Mouse (Mus musculus): ENCODE results near the gene Myo1a. TPM values are rescaled to one million over a fixed set of nuclear protein-coding genes. Genes with fewer than 3 reads are reported as not detected.
"Not testable (repeated sequence)": the region's sequence is repeated elsewhere in the genome, so short reads cannot be mapped to it uniquely, and the experiment has no call there.

Myo1a gene
- total RNA-seq (2021) = 1 to 10 TPM; 1.0 to 2.2 TPM
- long read RNA-seq, experiment 1, partial matches to known transcripts = 1 of 1 reads
- long read RNA-seq, experiment 1, other reads (novel, unspliced or antisense) = 0 of 1 reads
- long read RNA-seq, experiment 2, partial matches to known transcripts = 1 of 1 reads
- long read RNA-seq, experiment 2, other reads (novel, unspliced or antisense) = 0 of 1 reads

GRCm38 (mm10) chr10:127704766-127705220 is at the start of gene Myo1a:
Myo1a (plus strand) TSS chr10:127705170.
- no peak for DNase-seq

- not testable (repeated sequence) for DNase-seq
These were observed 47.4 kb upstream of the Myo1a start for GRCm38 (mm10) chr10:127657617-127658016.

- no peak for DNase-seq
These were observed 46.9 kb upstream of the Myo1a start for GRCm38 (mm10) chr10:127658076-127658475.

GRCm38 (mm10) chr10:127659551-127659950 is 45.4 kb upstream of the Myo1a start:
- DNase-seq = no peak

GRCm38 (mm10) chr10:127661291-127661914 is 43.6 kb upstream of the Myo1a start:
- no peak for DNase-seq

GRCm38 (mm10) chr10:127661915-127662663 is 42.9 kb upstream of the Myo1a start:
- peak; percentile 83 for DNase-seq

- DNase-seq = peak; percentile 57
These were observed 42.2 kb upstream of the Myo1a start for GRCm38 (mm10) chr10:127662666-127663253.

- DNase-seq = no peak
These were observed 41.4 kb upstream of the Myo1a start for GRCm38 (mm10) chr10:127663590-127663989.

- no peak for DNase-seq
These were observed 40.8 kb upstream of the Myo1a start for GRCm38 (mm10) chr10:127664166-127664565.

- no peak for DNase-seq
These were observed 40.1 kb upstream of the Myo1a start for GRCm38 (mm10) chr10:127664891-127665290.

- DNase-seq = no peak
These were observed 39.4 kb upstream of the Myo1a start for GRCm38 (mm10) chr10:127665366-127666181.

- peak; percentile 93 for DNase-seq
These were observed 38.3 kb upstream of the Myo1a start, which contains the start of gene Nemp1 for GRCm38 (mm10) chr10:127666501-127667268. Nemp1 (plus strand) TSS chr10:127666901.

GRCm38 (mm10) chr10:127667269-127668092 is 37.5 kb upstream of the Myo1a start:
- peak; percentile 89 for DNase-seq

- peak; percentile 85 for DNase-seq
These were observed 36.6 kb upstream of the Myo1a start, which contains the start of gene Nab2 for GRCm38 (mm10) chr10:127668093-127669050. Nab2 (minus strand) TSS chr10:127668568.

GRCm38 (mm10) chr10:127669170-127669569 is 35.8 kb upstream of the Myo1a start:
- no peak for DNase-seq

- DNase-seq = no peak
These were observed 34.8 kb upstream of the Myo1a start for GRCm38 (mm10) chr10:127670185-127670584.

GRCm38 (mm10) chr10:127671276-127671675 is 33.7 kb upstream of the Myo1a start:
- DNase-seq = peak; percentile 40

- DNase-seq = no peak
These were observed 30.8 kb upstream of the Myo1a start for GRCm38 (mm10) chr10:127674046-127674655.

All from adrenal gland, postnatal 10 days (tissue).